Mouse (Mus musculus) C2C12 (cell line): ENCODE data around the gene Ctf2. TPM values are rescaled to one million over a fixed set of nuclear protein-coding genes. Genes with fewer than 3 reads are reported as not detected.
"Not testable (repeated sequence)": the region's sequence is repeated elsewhere in the genome, so short reads cannot be mapped to it uniquely, and the experiment has no call there.

Experiments used
- H3K27me3 ChIP-seq: one replicate; pipeline ENCODE4 v1.6.1; 2011; ENCODE audit not compliant: control insufficient read depth, insufficient read depth, insufficient read length
- H3K36me3 ChIP-seq: one replicate; pipeline ENCODE4 v1.6.1; 2011; ENCODE audit not compliant: control insufficient read depth, insufficient read depth
- H3K4me3 ChIP-seq: one replicate; pipeline ENCODE4 v1.5.1; 2011; ENCODE audit warnings: mild to moderate bottlenecking, control low read depth; ENCODE audit not compliant: poor library complexity, insufficient read depth, severe bottlenecking
- H3K79me2 ChIP-seq: one replicate; pipeline ENCODE4 v1.6.1; 2011; ENCODE audit not compliant: control insufficient read depth, insufficient read depth
- H3K79me3 ChIP-seq: one replicate; pipeline ENCODE4 v1.6.1; 2011; ENCODE audit warnings: low read depth, control low read depth
- H3ac ChIP-seq: one replicate; pipeline ENCODE3; 2011; ENCODE audit warnings: low read depth; ENCODE audit not compliant: control insufficient read depth, insufficient read length
- CEBPB ChIP-seq: IDR thresholded peaks from one replicate; pipeline ENCODE4 v1.6.1; 2011; ENCODE audit warnings: low read depth, mild to moderate bottlenecking, control low read depth, moderate library complexity
- CTCF ChIP-seq: IDR thresholded peaks from one replicate; pipeline ENCODE4 v1.5.1; 2011; ENCODE audit not compliant: control insufficient read depth, insufficient read depth, insufficient read length
- FOSL1 ChIP-seq: IDR thresholded peaks from one replicate; pipeline ENCODE4 v1.8.0; 2011; ENCODE audit warnings: mild to moderate bottlenecking, low read length; ENCODE audit not compliant: poor library complexity, insufficient read depth, severe bottlenecking
- MAX ChIP-seq: IDR thresholded peaks from one replicate; pipeline ENCODE4 v1.6.1; 2011; ENCODE audit warnings: mild to moderate bottlenecking, control low read depth
- MYOD1 ChIP-seq: IDR thresholded peaks from one replicate; pipeline ENCODE4 v1.6.1; 2011; ENCODE audit warnings: low read depth; ENCODE audit not compliant: control insufficient read depth, insufficient read length
- MYOG ChIP-seq: IDR thresholded peaks from one replicate; pipeline ENCODE4 v1.6.1; 2011; ENCODE audit not compliant: control insufficient read depth, insufficient read length; ENCODE audit errors: extremely low read depth
- USF1 ChIP-seq: IDR thresholded peaks from one replicate; pipeline ENCODE4 v1.6.1; 2011; ENCODE audit warnings: low read depth, mild to moderate bottlenecking, control low read depth, moderate library complexity
- polyA plus RNA-seq: library from polyadenylated mRNA; unstranded; fragments of >200 nt; fragmentation: generic; extraction: Trizol; gene quantifications from one replicate; pipeline ENCODE4 v1.2.1, GENCODE M21; 2012; ENCODE audit warnings: missing spikeins

The Ctf2 gene
- polyA plus RNA-seq, 1 experiment, result 0.13 TPM

DNA sequence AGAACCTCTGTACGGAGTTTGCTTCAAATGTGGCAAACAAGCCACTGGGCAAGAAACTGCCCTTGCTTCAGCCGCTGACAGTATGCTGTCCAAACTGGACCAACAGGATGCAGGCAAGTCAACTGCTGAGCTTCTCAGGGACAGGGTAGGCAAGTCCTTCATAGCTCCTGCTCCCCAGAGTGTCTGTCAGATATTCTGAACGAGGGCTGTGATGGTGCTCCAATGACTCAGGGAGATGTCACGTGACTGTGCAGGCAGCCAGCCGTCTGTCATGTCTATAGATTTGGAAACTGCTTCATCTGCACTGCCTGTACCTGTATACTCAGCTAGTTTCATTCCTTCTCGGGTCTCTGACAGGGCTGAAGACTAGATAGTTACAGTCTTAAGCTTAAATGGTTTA is 33.0 kb downstream of the Ctf2 start:
- Histone ChIP-seq H3K79me2 (no peaks in the 10 kb centered on the region), H3K27me3 (no peaks in the 10 kb centered on the region), H3K4me3 (no peak overlapping the region), H3K79me3 (no peaks in the 10 kb centered on the region), H3K36me3 (peaks cover 14% of the 10 kb centered on the region), H3ac (no peak overlapping the region)
- TF ChIP-seq USF1 (peak; percentile 65), CEBPB (no peak), CTCF (no peak), MYOD1 (no peak), MAX (no peak), FOSL1 (no peak)

DNA sequence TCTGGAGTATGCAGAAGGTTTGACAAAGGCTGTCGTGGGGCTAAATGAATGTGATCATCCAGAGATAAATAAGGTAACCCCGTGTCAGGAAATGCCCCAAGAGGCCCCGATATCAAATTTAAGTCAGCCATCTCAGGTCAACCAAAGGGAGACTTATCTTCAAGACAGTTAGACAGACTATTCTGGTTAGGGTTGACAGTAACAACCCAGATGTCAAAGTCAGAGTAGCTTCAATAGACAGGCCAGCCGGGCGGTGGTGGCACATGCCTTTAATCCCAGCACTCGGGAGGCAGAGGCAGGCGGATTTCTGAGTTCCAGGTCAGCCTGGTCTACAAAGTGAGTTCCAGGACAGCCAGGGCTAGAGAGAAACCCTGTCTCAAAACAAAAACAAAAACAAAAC is 38.2 kb downstream of the Ctf2 start:
- H3K27me3 ChIP-seq, H3K4me3 ChIP-seq, H3K79me3 ChIP-seq, H3ac ChIP-seq, H3K36me3 ChIP-seq, H3K79me2 ChIP-seq: not testable (repeated sequence)

DNA sequence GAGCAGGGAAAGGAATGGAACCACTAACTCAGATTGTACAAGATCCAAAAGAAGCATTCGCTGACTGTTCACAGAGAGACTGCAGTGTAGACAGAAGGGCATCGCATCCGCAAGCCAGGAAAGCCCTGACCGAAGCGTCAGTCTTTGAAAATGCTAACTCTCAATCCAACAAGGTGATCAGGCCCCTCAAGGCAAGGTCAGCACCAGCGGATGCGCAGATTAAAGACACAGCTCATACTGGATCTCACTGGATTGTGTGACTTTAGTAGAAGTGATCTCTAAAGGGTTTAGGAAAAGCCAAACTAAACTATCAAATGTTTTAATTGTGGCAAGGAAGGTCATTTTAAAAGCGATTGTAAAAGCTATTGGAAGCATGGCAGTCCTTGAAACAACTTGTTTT is 38.7 kb downstream of the Ctf2 start:
- TF ChIP-seq FOSL1, result no peak
- no peak for TF ChIP-seq CTCF
- TF ChIP-seq MYOD1, result no peak
- TF ChIP-seq CEBPB, result no peak
- TF ChIP-seq MAX, result no peak
- TF ChIP-seq MYOG, result no peak
- no peak for TF ChIP-seq USF1
- Histone ChIP-seq H3K27me3 (no peaks in the 10 kb centered on the region), H3ac (no peak overlapping the region), H3K4me3 (no peak overlapping the region), H3K79me3 (no peaks in the 10 kb centered on the region), H3K79me2 (no peaks in the 10 kb centered on the region), H3K36me3 (no peaks in the 10 kb centered on the region)

DNA sequence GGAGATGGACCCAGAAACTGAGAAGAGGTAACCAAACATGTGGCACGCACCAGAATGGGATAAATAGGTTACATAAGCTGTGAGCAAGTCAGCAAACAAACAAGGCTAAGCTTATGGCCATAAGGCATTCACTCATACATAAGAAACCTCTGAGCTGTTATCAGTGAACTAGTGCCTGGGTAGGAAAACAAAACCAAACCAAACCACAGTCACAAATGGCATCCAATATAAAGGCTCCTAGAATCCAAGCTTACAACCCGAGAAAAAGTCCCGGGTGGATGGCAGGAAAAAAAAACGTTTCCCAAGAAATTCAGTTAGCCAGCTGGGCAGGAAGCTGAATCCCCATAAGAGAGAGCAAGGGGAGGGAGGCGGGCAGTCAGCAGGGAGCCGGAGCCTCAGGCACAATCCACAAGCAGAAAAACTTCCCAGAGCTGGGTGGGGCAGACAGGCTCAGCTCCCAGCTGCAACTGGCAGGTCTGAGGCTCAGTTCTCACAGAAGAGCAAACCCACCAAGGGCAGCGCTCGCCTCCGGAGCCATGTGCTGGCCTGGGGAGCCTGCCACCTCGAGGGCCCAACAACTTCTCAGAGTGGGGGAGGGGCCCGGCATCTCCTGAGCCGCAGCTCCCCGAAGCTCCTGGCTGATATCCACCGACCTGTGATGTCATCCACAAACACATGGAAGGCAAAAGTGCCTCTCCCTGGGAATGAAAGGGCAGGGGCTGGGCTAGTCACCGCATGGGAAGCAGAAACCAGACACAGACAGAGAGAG is 40.6 kb downstream of the Ctf2 start:
- TF ChIP-seq MYOD1, result no peak
- no peak for TF ChIP-seq USF1
- peak; percentile 60 for TF ChIP-seq MAX
- TF ChIP-seq CTCF, result no peak
- TF ChIP-seq FOSL1, result no peak
- no peak for TF ChIP-seq MYOG
- no peak for TF ChIP-seq CEBPB
- Histone ChIP-seq H3K79me3 (no peaks in the 10 kb centered on the region), H3ac (peak overlapping the region; percentile 56), H3K27me3 (no peaks in the 10 kb centered on the region), H3K4me3 (no peak overlapping the region), H3K36me3 (no peaks in the 10 kb centered on the region), H3K79me2 (no peaks in the 10 kb centered on the region)

DNA sequence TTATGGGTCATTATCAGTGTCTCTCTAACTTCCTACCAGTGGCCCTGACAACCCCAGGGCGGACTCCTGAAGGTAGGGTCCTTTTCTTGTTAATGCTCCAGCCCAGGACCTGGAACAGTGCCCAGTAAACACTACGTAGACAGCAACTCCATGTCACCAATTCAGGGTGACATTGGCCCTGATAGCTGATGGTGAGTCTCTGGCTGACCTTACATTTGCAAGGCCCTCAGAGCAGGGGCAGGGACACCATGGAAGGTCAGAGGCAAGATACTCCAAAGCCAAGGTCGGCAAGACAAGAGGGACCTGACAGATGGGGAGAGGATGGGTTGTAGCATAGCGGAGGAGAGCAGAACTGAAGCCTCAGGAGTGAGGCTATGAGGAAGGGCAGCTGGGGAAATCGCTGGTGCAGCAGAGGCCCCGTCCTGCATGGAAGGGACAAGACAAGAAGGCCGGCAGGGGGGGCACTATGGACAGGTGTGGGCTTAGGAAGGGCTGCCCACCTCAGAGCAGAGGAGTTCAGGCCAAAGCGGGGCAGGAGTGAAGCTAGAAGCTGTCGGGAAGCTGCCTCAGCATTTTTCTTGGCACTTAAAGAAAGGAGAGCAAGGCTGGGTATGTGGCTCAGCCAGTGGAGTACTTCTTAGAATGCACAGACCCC is 42.2 kb downstream of the Ctf2 start:
- H3K79me2 ChIP-seq, result no peaks in the 10 kb centered on the region
- no peaks in the 10 kb centered on the region for H3K27me3 ChIP-seq
- TF ChIP-seq CEBPB, result no peak
- no peak for TF ChIP-seq CTCF
- no peak for TF ChIP-seq MYOD1
- no peak for TF ChIP-seq MAX
- no peak for TF ChIP-seq FOSL1
- no peak for TF ChIP-seq USF1
- no peak for TF ChIP-seq MYOG
- H3K79me3 ChIP-seq, result no peaks in the 10 kb centered on the region
- H3K36me3 ChIP-seq, result no peaks in the 10 kb centered on the region
- no peak overlapping the region for H3K4me3 ChIP-seq
- no peak overlapping the region for H3ac ChIP-seq

DNA sequence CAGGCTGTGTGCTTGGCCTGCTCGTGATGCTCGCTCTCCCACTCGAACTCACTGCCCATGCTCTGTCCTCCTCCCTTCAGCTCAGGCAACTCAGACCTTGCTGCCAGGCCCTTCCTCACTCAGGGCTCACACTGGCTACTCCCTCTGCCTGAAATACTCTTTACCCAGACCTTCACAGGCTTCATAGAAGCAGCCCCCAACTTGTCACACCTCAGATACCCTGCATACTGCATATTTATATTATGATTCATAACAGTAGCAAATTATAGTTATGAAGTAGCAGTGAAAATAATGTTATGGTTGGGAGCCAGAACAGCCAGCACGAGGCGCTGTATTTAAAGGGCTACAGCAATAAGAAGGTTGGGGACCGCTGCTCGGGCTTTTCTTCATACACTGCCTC is 43.0 kb downstream of the Ctf2 start:
- Histone ChIP-seq H3ac (no peak overlapping the region), H3K79me3 (no peaks in the 10 kb centered on the region), H3K36me3 (no peaks in the 10 kb centered on the region), H3K27me3 (no peaks in the 10 kb centered on the region), H3K79me2 (no peaks in the 10 kb centered on the region), H3K4me3 (no peak overlapping the region)
- TF ChIP-seq MAX (no peak), CTCF (no peak), MYOD1 (no peak), CEBPB (no peak), MYOG (no peak)
